Mouse (Mus musculus) gastrocnemius, postnatal 25 days (tissue): ENCODE data around the gene Slc10a6. TPM values are rescaled to one million over a fixed set of nuclear protein-coding genes. Genes with fewer than 3 reads are reported as not detected.

Source experiments
- DNase-seq: peaks from one replicate; pipeline ENCODE4 v3.0.0; 2022
- total RNA-seq, 2 experiments: library from RNA; stranded (reverse); gene quantifications; 1 replicate in 1 of 2; 2 replicates in 1 of 2; pipeline ENCODE4 v1.2.3; 2021

Slc10a6 gene
- total RNA-seq, 2 experiments from 2014 or later = 0.82 to 1.7 TPM

- DNase-seq = no peak
Measured at GRCm38 (mm10) chr5:103617191-103617590, 12.0 kb downstream of the Slc10a6 start.

- DNase-seq = no peak
Measured at GRCm38 (mm10) chr5:103614356-103614755, 14.8 kb downstream of the Slc10a6 start.

GRCm38 (mm10) chr5:103612316-103612715 is 16.9 kb downstream of the Slc10a6 start:
- DNase-seq = no peak

- no peak for DNase-seq
Measured at GRCm38 (mm10) chr5:103610856-103611472, 18.2 kb downstream of the Slc10a6 start.

GRCm38 (mm10) chr5:103610148-103610547 is 19.1 kb downstream of the Slc10a6 start:
- DNase-seq = no peak

GRCm38 (mm10) chr5:103605707-103606106 is 23.5 kb downstream of the Slc10a6 start:
- no peak for DNase-seq

GRCm38 (mm10) chr5:103603115-103603893 is 25.9 kb downstream of the Slc10a6 start:
- DNase-seq = peak; percentile 36

GRCm38 (mm10) chr5:103598881-103599280 is 30.3 kb downstream of the Slc10a6 start:
- peak; percentile 42 for DNase-seq

- DNase-seq = no peak
Measured at GRCm38 (mm10) chr5:103598264-103598663, 30.9 kb downstream of the Slc10a6 start.

GRCm38 (mm10) chr5:103597604-103598003 is 31.6 kb downstream of the Slc10a6 start:
- no peak for DNase-seq

- no peak for DNase-seq
Measured at GRCm38 (mm10) chr5:103596467-103597146, 32.6 kb downstream of the Slc10a6 start.

GRCm38 (mm10) chr5:103595394-103596226 is 33.6 kb downstream of the Slc10a6 start:
- DNase-seq = no peak

- DNase-seq = no peak
Measured at GRCm38 (mm10) chr5:103593575-103593974, 35.6 kb downstream of the Slc10a6 start.

- no peak for DNase-seq
Measured at GRCm38 (mm10) chr5:103592706-103593105, 36.5 kb downstream of the Slc10a6 start.

- DNase-seq = no peak
Measured at GRCm38 (mm10) chr5:103591846-103592245, 37.4 kb downstream of the Slc10a6 start.

- no peak for DNase-seq
Measured at GRCm38 (mm10) chr5:103587219-103587618, 42.0 kb downstream of the Slc10a6 start.

GRCm38 (mm10) chr5:103579680-103580420 is 49.4 kb downstream of the Slc10a6 start:
- no peak for DNase-seq

GRCm38 (mm10) chr5:103569446-103569845 is 59.8 kb downstream of the Slc10a6 start:
- DNase-seq = no peak

- DNase-seq = no peak
Measured at GRCm38 (mm10) chr5:103568034-103568433, 61.2 kb downstream of the Slc10a6 start.

GRCm38 (mm10) chr5:103560546-103560945 is 68.7 kb downstream of the Slc10a6 start:
- DNase-seq = no peak
